Mouse (Mus musculus): ENCODE data around the gene Etnk1.

GRCm38 (mm10) chr6:143162161-143162877 is 4.7 kb upstream of the Etnk1 start:
- TF ChIP-seq TAL1 (IDR thresholded peaks at IDR 0.05; ENCODE audit: low read length): no peak
- no peak for TF ChIP-seq GATA1 (IDR thresholded peaks at IDR 0.05; ENCODE audit: low read length)

Measured in erythroblast, embryonic 14.5 days (primary cell).